Mouse (Mus musculus) limb, embryonic 13.5 days (tissue): ENCODE results near the gene Trim45. TPM values are rescaled to one million over a fixed set of nuclear protein-coding genes. Genes with fewer than 3 reads are reported as not detected.

ENCODE experiments used
- ATAC-seq: fragments of 200-750 bp; cut with Nextera tagmentation; 2 replicates; pipeline ENCODE4 v1.8.0; 2017; ENCODE audit warnings: low read depth, moderate number of reproducible peaks, moderate TSS enrichment; ENCODE audit not compliant: low FRiP score
- H3K27ac ChIP-seq: fragments of 300-500 bp; sonication (generic); 2 replicates; pipeline ENCODE4 v1.5.1; 2015; ENCODE audit warnings: inconsistent platforms, mild to moderate bottlenecking, moderate library complexity
- H3K27me3 ChIP-seq: fragments of 300-500 bp; sonication (generic); 2 replicates; pipeline ENCODE4 v1.6.1; 2015; ENCODE audit warnings: mild to moderate bottlenecking, inconsistent platforms
- H3K36me3 ChIP-seq: fragments of 300-500 bp; sonication (generic); 2 replicates; pipeline ENCODE4 v1.6.1; 2015; ENCODE audit warnings: inconsistent platforms, mild to moderate bottlenecking, moderate library complexity
- H3K4me1 ChIP-seq: fragments of 300-500 bp; sonication (generic); 2 replicates; pipeline ENCODE4 v1.6.1; 2015; ENCODE audit warnings: inconsistent platforms
- H3K4me2 ChIP-seq: fragments of 300-500 bp; sonication (generic); replicated peaks from 2 replicates; pipeline ENCODE4 v1.6.1; 2015; ENCODE audit warnings: inconsistent platforms, mild to moderate bottlenecking, moderate library complexity
- H3K4me3 ChIP-seq: fragments of 300-500 bp; sonication (generic); 2 replicates; pipeline ENCODE4 v1.5.1; 2015; ENCODE audit warnings: moderate library complexity, mild to moderate bottlenecking, inconsistent platforms
- H3K9ac ChIP-seq: fragments of 300-500 bp; sonication (generic); 2 replicates; pipeline ENCODE4 v1.6.1; 2015; ENCODE audit warnings: mild to moderate bottlenecking, inconsistent platforms
- H3K9me3 ChIP-seq: fragments of 300-500 bp; sonication (generic); 2 replicates; pipeline ENCODE4 v1.6.1; 2016; ENCODE audit warnings: inconsistent platforms
- WGBS: fragments of 180-500 bp; shearing (Covaris S2); methylation state at CpG from one replicate; pipeline ENCODE4 v1.1.7; 2015; 5-methylcytosine and 5-hydroxymethylcytosine counted together
- polyA plus RNA-seq: library from polyadenylated mRNA; unstranded; fragments of >200 nt; fragmentation: Nextera tagmentation; extraction: Ambion mirVana; gene quantifications from 2 replicates; pipeline ENCODE4 v1.2.1, GENCODE M21; 2015

The Trim45 gene
- polyA plus RNA-seq, 1 experiment from 2014 or later: 7.3 TPM

DNA sequence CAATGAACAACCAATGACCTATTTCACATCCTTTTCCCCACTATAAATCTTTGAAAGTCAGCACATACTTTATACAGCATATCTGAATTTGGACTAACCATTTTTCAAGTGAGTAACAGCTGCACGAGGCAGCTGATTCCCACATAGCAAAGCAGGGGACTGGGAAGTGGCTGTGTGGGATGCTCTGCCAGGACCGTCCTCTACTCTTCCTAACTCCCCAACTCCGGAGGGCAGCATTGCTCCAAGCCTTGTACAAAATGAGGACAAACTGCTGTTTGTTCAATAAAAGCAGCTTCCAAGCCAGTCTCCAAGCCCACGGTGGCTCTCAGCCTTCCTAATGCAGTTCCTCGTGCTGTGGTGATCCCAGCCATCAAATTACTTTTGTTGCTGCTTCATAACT, 11.4 kb upstream of the Trim45 start:
- H3K36me3 ChIP-seq: no peaks in the 10 kb centered on the region
- WGBS: 35% methylated on average over 5 of the region's 5 CpGs
- H3K9ac ChIP-seq: no peak overlapping the region
- no peaks in the 10 kb centered on the region for H3K9me3 ChIP-seq
- H3K27me3 ChIP-seq: no peaks in the 10 kb centered on the region
- H3K27ac ChIP-seq: 0 out of 2 replicates have a peak overlapping the region, but pooled peaks have one; percentile 22
- ATAC-seq: no peak
- no peak overlapping the region for H3K4me2 ChIP-seq
- peaks cover 29% of the 10 kb centered on the region for H3K4me1 ChIP-seq
- H3K4me3 ChIP-seq: no peak overlapping the region

DNA sequence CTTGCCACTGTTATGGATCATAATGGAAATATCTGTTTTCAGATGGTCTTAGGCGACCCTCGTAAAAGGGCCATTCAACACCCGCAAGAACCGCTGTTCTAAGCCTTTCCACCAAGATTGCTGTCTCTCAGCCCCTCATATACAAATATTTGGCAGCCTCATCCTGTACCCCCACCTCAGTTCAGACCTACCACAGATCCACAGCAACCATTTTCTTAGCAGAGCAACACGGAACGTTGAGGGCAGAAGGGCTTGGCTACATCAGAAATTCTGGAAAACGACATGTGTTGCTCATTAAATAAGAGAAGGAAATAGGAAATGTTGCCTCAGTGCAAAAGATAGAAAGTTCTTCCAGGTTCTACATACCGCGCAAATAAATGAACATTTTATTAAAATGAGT, 11.0 kb upstream of the Trim45 start:
- Histone ChIP-seq H3K4me1 (peaks cover 29% of the 10 kb centered on the region), H3K4me2 (peak overlapping the region; percentile 16; the same call in 1 of the 2 replicates), H3K9ac (no peak overlapping the region), H3K27me3 (no peaks in the 10 kb centered on the region), H3K9me3 (no peaks in the 10 kb centered on the region), H3K36me3 (no peaks in the 10 kb centered on the region), H3K27ac (0 out of 2 replicates have a peak overlapping the region, but pooled peaks have one; percentile 22), H3K4me3 (no peak overlapping the region)
- 41% methylated on average over 9 of the region's 9 CpGs for WGBS
- no peak for ATAC-seq

DNA sequence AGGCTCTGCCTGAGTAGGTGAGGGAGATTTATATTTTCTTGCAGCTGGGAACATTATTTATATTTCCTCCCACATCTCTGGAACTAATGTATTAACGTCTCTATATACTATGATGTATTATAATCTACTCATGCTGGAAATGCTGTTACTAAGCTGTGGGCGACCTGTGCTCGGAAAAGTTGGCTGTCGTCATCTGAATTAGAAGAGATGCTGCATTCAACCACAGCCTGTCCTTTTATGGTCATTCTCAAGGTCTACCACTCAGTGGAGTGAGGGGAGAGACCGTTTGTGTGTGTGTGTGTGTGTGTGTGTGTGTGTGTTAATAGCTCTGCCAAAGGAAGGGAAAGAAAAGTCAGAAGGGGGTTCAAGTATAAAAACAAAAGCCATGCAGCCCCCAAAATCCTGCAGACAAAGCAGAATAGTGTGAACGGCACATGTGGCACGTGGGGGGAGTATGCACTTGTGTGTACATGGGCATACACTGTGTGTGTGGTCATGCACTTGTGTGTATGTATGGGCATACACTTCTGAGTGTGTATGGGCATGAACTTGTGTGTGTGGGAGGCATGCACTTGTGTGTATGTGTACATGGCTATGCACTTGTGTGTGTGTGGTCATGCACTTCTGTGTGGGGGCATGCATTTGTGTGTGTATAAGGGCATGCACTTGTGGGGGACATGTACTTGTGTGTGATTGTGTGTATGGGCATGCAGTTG, 10.3 kb upstream of the Trim45 start:
- no peaks in the 10 kb centered on the region for H3K27me3 ChIP-seq

DNA sequence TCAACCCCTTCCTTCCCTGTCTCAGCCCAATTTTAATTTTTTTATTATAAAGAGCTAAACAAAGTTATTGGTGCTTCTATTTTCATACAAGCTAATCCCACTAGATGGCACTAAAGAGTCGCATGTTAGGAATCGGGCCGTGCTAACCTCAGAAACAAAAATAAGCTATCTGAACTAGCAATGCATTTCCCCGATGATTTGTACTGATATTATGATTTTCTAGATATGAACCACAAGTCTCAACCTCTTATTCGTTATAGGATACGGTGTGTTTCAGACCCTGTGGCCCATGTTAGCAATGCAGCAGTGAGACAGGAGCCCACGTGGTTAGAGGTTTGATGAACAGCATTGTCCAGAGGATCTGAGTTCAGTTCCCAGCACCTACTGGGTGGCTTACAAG, 5.2 kb upstream of the Trim45 start:
- Histone ChIP-seq H3K36me3 (no peaks in the 10 kb centered on the region), H3K9me3 (no peaks in the 10 kb centered on the region), H3K4me3 (no peak overlapping the region), H3K4me1 (peaks cover 8% of the 10 kb centered on the region), H3K27me3 (no peaks in the 10 kb centered on the region), H3K9ac (no peak overlapping the region), H3K4me2 (no peak overlapping the region), H3K27ac (no peak overlapping the region)
- 21% methylated on average over 7 of the region's 7 CpGs for WGBS
- ATAC-seq: no peak

More for the DNA sequence above, 10.3 kb upstream of the Trim45 start:
- 47% methylated on average over 7 of the region's 7 CpGs for WGBS
- no peak overlapping the region for H3K4me3 ChIP-seq
- no peaks in the 10 kb centered on the region for H3K36me3 ChIP-seq
- no peak overlapping the region; the same call in 1 of the 2 replicates for H3K27ac ChIP-seq
- H3K4me2 ChIP-seq: peak overlapping the region; percentile 16; the same call in 1 of the 2 replicates
- no peaks in the 10 kb centered on the region for H3K9me3 ChIP-seq
- H3K9ac ChIP-seq: peak overlapping the region; percentile 35; the same call in 1 of the 2 replicates
- peak; percentile 34; the same call in 1 of the 2 replicates for ATAC-seq
- H3K4me1 ChIP-seq: peaks cover 29% of the 10 kb centered on the region

DNA sequence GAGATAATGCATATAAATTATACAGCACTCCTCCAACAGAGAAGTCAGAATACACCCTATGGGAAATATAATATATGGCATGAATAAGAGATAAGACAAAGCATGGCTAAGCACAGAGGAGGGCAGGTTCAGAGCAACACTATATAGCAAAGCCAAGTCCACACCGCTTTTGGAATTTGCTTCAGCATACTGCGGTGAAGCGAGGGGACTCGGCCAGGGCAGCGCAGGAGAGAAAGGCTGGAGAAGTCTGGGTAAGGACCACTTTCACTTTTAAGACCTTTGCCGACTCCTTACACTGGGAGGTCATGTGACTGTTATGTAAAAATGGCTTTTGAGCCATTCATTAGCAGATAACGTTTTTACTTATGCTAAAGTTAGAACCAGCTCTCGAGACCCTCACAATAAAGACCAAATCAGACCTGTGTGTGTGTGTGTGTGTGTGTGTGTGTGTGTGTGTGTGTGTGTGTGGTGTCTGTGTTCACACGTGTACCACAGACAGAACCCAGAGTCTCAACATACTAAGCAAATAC, 1.3 kb upstream of the Trim45 start:
- ATAC-seq: no peak
- Histone ChIP-seq H3K4me2 (no peak overlapping the region; the same call in 1 of the 2 replicates), H3K27ac (no peak overlapping the region), H3K9me3 (no peaks in the 10 kb centered on the region), H3K27me3 (no peaks in the 10 kb centered on the region), H3K4me1 (peaks cover 35% of the 10 kb centered on the region), H3K4me3 (no peak overlapping the region; the same call in 1 of the 2 replicates), H3K36me3 (peaks cover 6% of the 10 kb centered on the region; the same call in 1 of the 2 replicates), H3K9ac (no peak overlapping the region)
- WGBS: 80% methylated on average over 9 of the region's 9 CpGs

DNA sequence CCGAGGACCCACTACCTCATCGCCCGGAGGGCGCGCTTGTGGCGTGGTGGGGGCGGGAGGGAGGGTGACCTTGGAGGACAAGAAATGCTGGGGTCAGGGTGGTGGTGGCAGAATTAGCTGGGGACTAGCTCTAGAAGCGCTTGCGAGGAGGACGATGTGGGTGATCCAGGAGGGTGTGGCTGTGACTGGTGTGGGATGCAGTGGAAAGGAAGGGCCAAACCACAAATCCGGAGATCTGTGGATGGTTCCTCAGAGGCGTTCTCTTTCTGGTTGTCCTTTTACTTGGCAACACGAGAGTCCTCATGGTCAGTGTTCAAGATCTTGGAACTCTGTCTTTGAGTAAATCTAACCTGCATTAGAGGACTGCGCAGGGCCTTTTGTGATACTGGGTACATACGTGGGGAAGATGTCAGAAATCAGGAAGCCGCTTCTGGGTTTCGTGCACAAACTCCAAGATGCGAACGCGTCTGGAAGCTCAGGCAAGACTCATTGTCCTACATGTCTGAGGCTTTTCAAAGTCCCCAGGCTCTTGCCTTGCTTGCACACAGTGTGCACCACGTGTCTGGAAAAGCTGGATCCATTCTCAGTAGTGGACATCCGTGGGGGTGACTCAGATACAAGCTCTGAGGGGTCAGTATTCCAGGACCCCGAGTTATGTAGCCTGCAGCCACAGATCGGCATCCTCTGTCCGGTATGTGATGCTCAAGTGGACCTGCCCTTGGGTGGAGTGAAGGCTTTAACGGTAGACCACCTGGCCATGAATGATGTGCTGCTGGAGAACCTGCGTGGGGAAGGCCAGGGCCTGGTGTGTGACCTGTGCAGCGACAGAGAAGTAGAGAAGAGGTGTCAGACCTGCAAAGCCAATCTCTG, 739 bp downstream of the Trim45 start:
- H3K9ac ChIP-seq: peak overlapping the region; percentile 73
- peak overlapping the region; percentile 77 for H3K4me2 ChIP-seq
- no peaks in the 10 kb centered on the region for H3K9me3 ChIP-seq
- ATAC-seq: peak; percentile 48
- no peaks in the 10 kb centered on the region for H3K27me3 ChIP-seq
- peaks cover 11% of the 10 kb centered on the region for H3K36me3 ChIP-seq
- peak overlapping the region; percentile 55; the same call in 1 of the 2 replicates for H3K27ac ChIP-seq
- H3K4me3 ChIP-seq: peak overlapping the region; percentile 59
- 36% methylated on average over 28 of the region's 28 CpGs for WGBS
- H3K4me1 ChIP-seq: peaks cover 49% of the 10 kb centered on the region

DNA sequence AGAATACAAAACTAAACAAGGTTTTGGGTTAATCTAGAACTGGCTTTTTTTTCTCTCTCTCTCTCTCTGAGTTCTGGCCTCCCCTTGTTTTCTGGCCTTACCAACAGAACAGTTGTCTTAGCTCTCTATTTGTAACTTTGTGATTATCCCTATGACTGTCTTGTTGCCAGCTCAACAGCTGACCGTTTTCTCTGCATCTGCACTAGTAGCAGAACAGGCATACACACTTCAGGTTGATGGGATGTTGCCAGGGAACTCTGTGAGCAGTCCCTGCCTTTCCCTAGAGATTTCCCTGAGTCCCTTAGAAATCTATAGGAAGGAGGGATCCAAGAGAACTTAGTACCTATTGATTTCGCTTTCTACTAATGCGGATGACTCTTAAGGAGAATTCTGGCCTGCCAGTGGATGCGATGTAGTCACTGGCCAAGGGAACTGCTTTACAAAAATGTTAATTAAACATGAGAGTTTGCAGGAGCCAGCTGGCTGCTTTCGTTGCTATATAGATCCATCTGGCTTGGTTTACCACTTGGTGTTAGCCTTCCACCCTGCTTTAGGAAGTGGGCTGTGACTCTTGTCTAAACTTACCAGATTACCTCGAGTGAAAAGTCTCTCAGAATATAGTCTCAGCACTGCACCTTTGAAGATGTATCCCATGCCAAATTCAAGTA, 2.2 kb downstream of the Trim45 start:
- Histone ChIP-seq H3K4me2 (no peak overlapping the region), H3K9ac (no peak overlapping the region), H3K9me3 (no peaks in the 10 kb centered on the region), H3K4me3 (no peak overlapping the region), H3K36me3 (peaks cover 26% of the 10 kb centered on the region), H3K27me3 (no peaks in the 10 kb centered on the region), H3K27ac (no peak overlapping the region), H3K4me1 (peaks cover 49% of the 10 kb centered on the region)
- no peak for ATAC-seq
- WGBS: 71% methylated on average over 6 of the region's 6 CpGs

DNA sequence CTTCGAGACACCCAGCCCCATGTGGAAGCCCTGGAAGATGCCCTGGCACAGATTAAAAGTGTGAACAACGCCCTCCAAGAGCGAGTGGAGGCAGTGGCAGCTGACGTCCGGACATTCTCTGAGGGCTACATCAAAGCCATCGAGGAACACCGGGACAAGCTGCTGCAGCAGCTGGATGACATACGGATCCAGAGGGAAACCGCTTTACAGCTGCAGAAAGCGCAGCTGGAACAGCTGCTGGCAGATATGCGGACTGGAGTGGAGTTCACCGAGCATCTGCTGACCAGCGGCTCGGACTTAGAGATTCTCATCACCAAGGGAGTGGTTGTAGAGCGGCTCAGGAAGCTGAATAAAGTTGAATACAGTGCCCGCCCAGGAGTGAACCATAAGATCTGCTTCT, 3.2 kb downstream of the Trim45 start:
- peaks cover 33% of the 10 kb centered on the region for H3K36me3 ChIP-seq
- H3K4me1 ChIP-seq: peaks cover 49% of the 10 kb centered on the region
- no peak for ATAC-seq
- H3K4me2 ChIP-seq: peak overlapping the region; percentile 23
- H3K27me3 ChIP-seq: no peaks in the 10 kb centered on the region
- H3K27ac ChIP-seq: no peak overlapping the region
- H3K9ac ChIP-seq: 0 out of 2 replicates have a peak overlapping the region, but pooled peaks have one; percentile 1
- no peaks in the 10 kb centered on the region for H3K9me3 ChIP-seq
- H3K4me3 ChIP-seq: no peak overlapping the region; the same call in 1 of the 2 replicates
- 42% methylated on average over 16 of the region's 16 CpGs for WGBS

DNA sequence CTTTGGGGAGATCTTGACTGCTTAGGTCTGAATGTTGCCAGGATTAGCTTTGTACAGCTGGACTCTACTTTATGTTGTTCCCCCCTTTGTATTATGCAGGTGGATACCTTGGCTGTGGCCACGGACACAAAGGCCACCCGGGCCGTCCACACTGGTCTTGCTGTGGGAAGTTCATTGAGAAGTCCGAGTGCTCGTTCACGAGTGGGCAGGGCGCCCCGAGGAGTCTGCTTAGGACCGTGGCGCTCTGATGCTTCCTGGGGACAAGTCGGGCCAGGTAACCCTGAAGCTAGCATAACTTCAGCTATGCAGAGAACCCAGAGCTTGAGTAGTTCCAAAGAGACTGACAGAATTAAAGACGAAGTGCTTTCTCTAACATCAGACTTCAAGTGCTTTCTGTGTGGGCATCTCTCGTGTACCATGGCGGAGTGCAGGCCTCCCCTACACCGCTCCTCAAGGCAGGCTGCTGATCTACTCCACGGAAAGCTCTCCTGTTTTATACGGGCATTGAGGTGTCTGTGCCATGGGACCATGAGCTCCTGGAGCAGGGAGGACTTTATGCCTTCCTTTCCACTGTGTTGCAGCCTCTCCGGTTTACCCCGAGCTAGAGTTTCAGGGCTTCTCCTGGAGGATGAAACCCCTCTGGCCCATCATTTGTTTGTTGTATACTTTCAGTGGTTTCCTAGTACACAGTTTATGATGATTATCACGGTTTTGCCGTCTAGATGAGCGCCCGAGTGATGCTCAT, 9.5 kb downstream of the Trim45 start:
- Histone ChIP-seq H3K27ac (no peak overlapping the region), H3K9me3 (no peaks in the 10 kb centered on the region), H3K4me1 (peaks cover 8% of the 10 kb centered on the region), H3K36me3 (peaks cover 75% of the 10 kb centered on the region), H3K27me3 (no peaks in the 10 kb centered on the region), H3K4me3 (no peak overlapping the region), H3K4me2 (no peak overlapping the region), H3K9ac (no peak overlapping the region)
- no peak for ATAC-seq
- 93% methylated on average over 23 of the region's 23 CpGs for WGBS

DNA sequence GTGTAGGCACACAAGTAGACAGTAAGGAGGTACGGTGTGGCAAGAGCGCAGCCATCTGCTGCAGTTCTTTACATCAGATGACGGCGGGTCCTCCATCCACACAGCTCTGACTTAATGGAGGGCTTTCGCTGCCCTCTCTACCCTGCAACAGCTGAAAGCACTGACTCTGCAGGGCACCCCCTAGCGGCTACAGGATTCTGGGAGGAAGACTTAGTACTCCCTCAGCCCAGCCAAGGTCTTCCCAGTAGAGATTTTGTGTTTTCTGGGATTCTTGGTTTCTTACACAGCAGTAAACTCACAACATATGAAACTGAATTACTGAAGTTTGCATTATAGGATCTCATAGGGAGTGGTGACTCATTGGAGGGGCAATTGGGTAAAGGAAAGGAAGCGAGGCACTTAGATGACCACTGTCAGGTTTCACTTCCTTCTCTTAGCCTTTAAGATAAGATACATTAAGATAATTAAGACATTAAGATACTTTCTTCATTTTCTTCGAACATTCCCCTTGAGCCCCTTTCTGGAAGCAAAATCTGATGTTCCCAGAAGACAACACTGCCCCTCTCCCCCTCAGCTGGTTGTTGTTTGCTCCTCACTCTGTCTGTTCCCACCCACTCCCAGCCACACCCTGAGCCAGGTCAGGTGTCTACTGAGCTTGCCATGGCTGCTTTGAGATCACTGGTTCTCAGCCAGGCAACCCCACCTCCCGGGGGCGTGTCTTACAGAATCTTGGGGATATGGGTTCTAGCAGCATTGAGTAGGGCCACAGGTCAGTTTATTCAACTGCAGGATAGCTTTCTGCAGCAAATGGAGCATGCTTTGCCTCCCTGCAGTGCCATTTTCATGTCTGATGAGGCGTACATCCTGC, 10.3 kb downstream of the Trim45 start:
- WGBS: 77% methylated on average over 11 of the region's 11 CpGs

More for the DNA sequence above, 10.3 kb downstream of the Trim45 start:
- no peak for ATAC-seq
- H3K4me2 ChIP-seq: no peak overlapping the region
- H3K27ac ChIP-seq: no peak overlapping the region
- no peaks in the 10 kb centered on the region for H3K9me3 ChIP-seq
- H3K9ac ChIP-seq: no peak overlapping the region
- H3K4me3 ChIP-seq: no peak overlapping the region
- H3K4me1 ChIP-seq: 0 out of 2 replicates have a peak, but pooled peaks cover 2% of the 10 kb centered on the region
- H3K36me3 ChIP-seq: peaks cover 82% of the 10 kb centered on the region
- no peaks in the 10 kb centered on the region for H3K27me3 ChIP-seq
